Mouse (Mus musculus) stomach, embryonic 16.5 days (tissue): ENCODE data around the gene Klhl33. TPM values are rescaled to one million over a fixed set of nuclear protein-coding genes. Genes with fewer than 3 reads are reported as not detected.
"Not testable (repeated sequence)": the region's sequence is repeated elsewhere in the genome, so short reads cannot be mapped to it uniquely, and the experiment has no call there.

Experiments
- ATAC-seq: fragments of 200-750 bp; cut with Nextera tagmentation; 2 replicates; pipeline ENCODE4 v1.8.0; 2017; ENCODE audit warnings: moderate number of reproducible peaks, moderate TSS enrichment; ENCODE audit not compliant: insufficient read depth, low FRiP score
- H3K27ac ChIP-seq: fragments of 300-500 bp; sonication (generic); 2 replicates; pipeline ENCODE4 v1.5.1; 2014; ENCODE audit warnings: low read length
- H3K27me3 ChIP-seq: fragments of 300-500 bp; sonication (generic); 2 replicates; pipeline ENCODE4 v1.6.1; 2014; ENCODE audit warnings: low read length, control low read depth, mixed read lengths; ENCODE audit not compliant: control insufficient read depth, insufficient read depth
- H3K36me3 ChIP-seq: fragments of 300-500 bp; sonication (generic); 2 replicates; pipeline ENCODE4 v1.6.1; 2014; ENCODE audit warnings: low read length; ENCODE audit not compliant: control insufficient read depth, insufficient read depth
- H3K4me1 ChIP-seq: fragments of 300-500 bp; sonication (generic); 2 replicates; pipeline ENCODE4 v1.6.1; 2014; ENCODE audit warnings: low read length, control low read depth, mixed read lengths; ENCODE audit not compliant: control insufficient read depth, insufficient read depth
- H3K4me2 ChIP-seq: fragments of 300-500 bp; sonication (generic); 2 replicates; pipeline ENCODE4 v1.6.1; 2014; ENCODE audit warnings: low read depth, low read length, mixed read lengths
- H3K4me3 ChIP-seq: fragments of 300-500 bp; sonication (generic); replicated peaks from 2 replicates; pipeline ENCODE4 v1.5.1; 2014; ENCODE audit warnings: mild to moderate bottlenecking, low read length
- H3K9ac ChIP-seq: fragments of 300-500 bp; sonication (generic); 2 replicates; pipeline ENCODE4 v1.6.1; 2014; ENCODE audit warnings: low read length
- H3K9me3 ChIP-seq: fragments of 300-500 bp; sonication (generic); replicated peaks from 2 replicates; pipeline ENCODE4 v1.6.1; 2016; ENCODE audit warnings: low read length, control low read depth; ENCODE audit not compliant: control insufficient read depth
- WGBS: fragments of 180-500 bp; shearing (Covaris S2); extraction: QIAGEN DNeasy Blood & Tissue Kit; methylation state at CpG from one replicate; pipeline ENCODE4 v1.1.7; 2014; 5-methylcytosine and 5-hydroxymethylcytosine counted together
- polyA plus RNA-seq: library from polyadenylated mRNA; unstranded; fragments of >200 nt; fragmentation: Nextera tagmentation; extraction: Ambion mirVana; gene quantifications from 2 replicates; pipeline ENCODE4 v1.2.1, GENCODE M21; 2015

Gene Klhl33
- polyA plus RNA-seq, 1 experiment from 2014 or later: 0.49 TPM

DNA sequence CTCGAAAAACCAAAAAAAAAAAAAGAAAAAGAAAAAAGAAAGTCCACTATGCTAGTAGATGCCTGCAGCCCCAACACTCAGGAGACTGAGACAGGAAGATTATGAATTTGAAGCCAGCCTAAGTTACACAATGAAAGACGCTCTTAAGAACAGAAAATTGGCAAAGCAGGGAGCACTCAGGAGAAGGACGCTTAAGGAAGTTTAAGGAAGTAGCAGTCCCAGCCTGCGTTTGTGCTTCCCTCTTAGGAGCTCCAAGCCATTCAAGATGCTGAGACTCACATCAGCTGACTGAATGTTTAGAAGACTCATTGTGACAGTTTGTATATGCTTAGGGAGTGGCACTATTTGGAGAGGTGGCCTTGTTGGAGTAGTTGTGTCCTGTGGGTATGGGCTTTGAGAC, 10.8 kb upstream of the Klhl33 start:
- H3K27me3 ChIP-seq: no peaks in the 10 kb centered on the region
- ATAC-seq: no peak
- no peak overlapping the region for H3K9ac ChIP-seq
- H3K4me3 ChIP-seq: no peak overlapping the region
- no peak overlapping the region for H3K4me2 ChIP-seq
- H3K4me1 ChIP-seq: no peaks in the 10 kb centered on the region
- H3K9me3 ChIP-seq: no peaks in the 10 kb centered on the region
- no peak overlapping the region for H3K27ac ChIP-seq
- peaks cover 10% of the 10 kb centered on the region; the same call in 1 of the 2 replicates for H3K36me3 ChIP-seq
- 73% methylated on average over 4 of the region's 4 CpGs for WGBS

DNA sequence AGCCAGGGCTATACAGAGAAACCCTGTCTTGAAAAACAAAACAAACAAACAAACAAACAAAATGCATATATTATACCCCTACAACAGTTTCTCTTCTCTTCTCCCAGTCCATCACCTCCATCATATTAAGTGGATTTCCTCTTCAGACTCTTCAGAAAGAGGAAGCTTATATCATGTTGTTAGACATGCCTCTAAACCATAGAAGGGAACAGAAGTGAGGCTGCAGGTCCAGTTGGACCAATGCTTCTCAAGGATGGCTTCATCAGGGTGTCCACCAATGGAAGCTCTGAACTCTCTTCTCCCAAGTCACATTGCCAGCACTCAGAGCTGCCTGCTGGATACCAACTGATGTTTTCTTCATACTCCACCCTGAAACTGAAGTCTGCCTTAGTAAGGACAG, 8.0 kb upstream of the Klhl33 start:
- not testable (repeated sequence) for H3K4me1 ChIP-seq, ATAC-seq, H3K27me3 ChIP-seq, H3K36me3 ChIP-seq, H3K4me2 ChIP-seq, H3K9ac ChIP-seq, H3K27ac ChIP-seq, H3K4me3 ChIP-seq, H3K9me3 ChIP-seq

DNA sequence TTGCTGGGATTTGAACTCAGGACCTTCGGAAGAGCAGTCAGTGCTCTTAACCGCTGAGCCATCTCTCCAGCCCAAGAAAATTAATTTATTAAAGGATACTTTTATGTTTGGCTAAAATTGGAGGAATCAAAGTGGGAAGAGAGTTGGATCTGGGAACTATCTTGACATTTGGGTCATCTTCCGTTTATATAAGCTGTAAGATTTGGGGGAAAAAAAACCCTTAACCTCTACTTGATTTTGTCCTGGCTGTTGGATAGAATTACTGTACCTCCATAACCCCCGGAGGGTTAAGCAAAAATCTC, 7.5 kb upstream of the Klhl33 start:
- Histone ChIP-seq H3K9ac (no peak overlapping the region), H3K27ac (no peak overlapping the region), H3K9me3 (no peaks in the 10 kb centered on the region), H3K4me1 (no peaks in the 10 kb centered on the region), H3K36me3 (no peaks in the 10 kb centered on the region), H3K27me3 (no peaks in the 10 kb centered on the region), H3K4me3 (no peak overlapping the region), H3K4me2 (no peak overlapping the region)
- 89% methylated on average over 4 of the region's 4 CpGs for WGBS
- no peak for ATAC-seq

DNA sequence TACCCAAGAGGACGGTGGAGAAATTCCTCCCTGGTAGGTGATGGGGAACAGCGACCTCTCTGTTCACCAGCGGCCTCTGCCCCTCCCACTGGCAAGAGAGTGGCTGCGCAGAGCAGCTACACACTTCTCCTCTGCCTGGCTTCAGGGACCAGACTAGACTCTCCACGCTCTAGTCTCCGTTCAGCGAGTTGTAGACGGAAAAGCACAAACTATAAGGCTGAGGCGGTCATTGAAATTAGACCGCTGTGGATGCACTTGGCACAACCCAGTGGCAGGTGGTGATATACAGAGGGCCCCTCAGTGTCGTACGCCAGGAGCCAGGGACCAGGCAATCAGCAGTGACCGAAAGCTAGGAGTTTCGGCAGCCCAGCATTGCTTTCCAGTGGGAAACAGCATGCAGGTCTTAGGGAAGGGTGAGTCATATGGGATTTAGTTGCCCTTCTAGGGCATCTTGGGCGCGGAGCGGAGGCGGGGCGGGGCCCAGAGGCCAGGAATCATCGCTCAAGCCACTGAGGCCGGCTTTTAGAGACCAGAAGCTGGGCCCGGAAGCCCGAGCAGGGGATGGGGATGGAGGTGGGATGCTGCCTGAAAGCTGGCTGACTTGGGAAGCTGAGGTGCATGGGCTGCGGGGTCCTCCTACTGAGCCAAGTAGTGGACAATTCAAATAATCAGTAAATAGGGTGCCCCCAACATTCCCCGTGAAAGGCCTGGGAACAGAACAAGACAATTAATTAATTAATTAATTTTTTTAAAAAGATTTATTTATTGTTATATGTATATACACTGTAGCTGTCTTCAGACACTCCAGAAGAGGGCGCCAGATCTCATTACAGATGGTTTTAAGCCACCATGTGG, 6.9 kb upstream of the Klhl33 start:
- Histone ChIP-seq H3K27ac (no peak overlapping the region), H3K9me3 (no peaks in the 10 kb centered on the region), H3K36me3 (no peaks in the 10 kb centered on the region), H3K4me1 (no peaks in the 10 kb centered on the region), H3K4me3 (peak overlapping the region; percentile 44), H3K27me3 (no peaks in the 10 kb centered on the region), H3K9ac (peak overlapping the region; percentile 61), H3K4me2 (peak overlapping the region; percentile 68)
- 6% methylated on average over 26 of the region's 26 CpGs for WGBS
- peak; percentile 83; the same call in 1 of the 2 replicates for ATAC-seq

GRCm38 (mm10) chr14:50897992-50898391, 685 bp upstream of the Klhl33 start:
- H3K27ac ChIP-seq, ATAC-seq, H3K36me3 ChIP-seq, H3K4me1 ChIP-seq, H3K4me3 ChIP-seq, H3K27me3 ChIP-seq, H3K4me2 ChIP-seq, H3K9ac ChIP-seq, H3K9me3 ChIP-seq: not testable (repeated sequence)
- WGBS: 87% methylated on average over 2 of the region's 2 CpGs

- ATAC-seq: 0 out of 2 replicates have a peak, but pooled peaks have one; percentile 20
- Histone ChIP-seq H3K27ac (no peak overlapping the region), H3K27me3 (0 out of 2 replicates have a peak, but pooled peaks cover 5% of the 10 kb centered on the region), H3K9me3 (no peaks in the 10 kb centered on the region), H3K36me3 (no peaks in the 10 kb centered on the region), H3K4me1 (peaks cover 7% of the 10 kb centered on the region; the same call in 1 of the 2 replicates), H3K4me3 (peak overlapping the region; percentile 49), H3K9ac (peak overlapping the region; percentile 67), H3K4me2 (peak overlapping the region; percentile 80)
- WGBS: 20% methylated on average over 23 of the region's 23 CpGs
Measured at GRCm38 (mm10) chr14:50896747-50897373, 447 bp downstream of the Klhl33 start.

GRCm38 (mm10) chr14:50895985-50896746, 1.1 kb downstream of the Klhl33 start:
- Histone ChIP-seq H3K4me3 (peak overlapping the region; percentile 49), H3K27ac (no peak overlapping the region), H3K4me2 (peak overlapping the region; percentile 80), H3K9me3 (no peaks in the 10 kb centered on the region), H3K9ac (peak overlapping the region; percentile 67), H3K27me3 (0 out of 2 replicates have a peak, but pooled peaks cover 5% of the 10 kb centered on the region), H3K4me1 (peaks cover 7% of the 10 kb centered on the region; the same call in 1 of the 2 replicates), H3K36me3 (no peaks in the 10 kb centered on the region)
- WGBS: 10% methylated on average over 19 of the region's 19 CpGs
- peak; percentile 31 for ATAC-seq

DNA sequence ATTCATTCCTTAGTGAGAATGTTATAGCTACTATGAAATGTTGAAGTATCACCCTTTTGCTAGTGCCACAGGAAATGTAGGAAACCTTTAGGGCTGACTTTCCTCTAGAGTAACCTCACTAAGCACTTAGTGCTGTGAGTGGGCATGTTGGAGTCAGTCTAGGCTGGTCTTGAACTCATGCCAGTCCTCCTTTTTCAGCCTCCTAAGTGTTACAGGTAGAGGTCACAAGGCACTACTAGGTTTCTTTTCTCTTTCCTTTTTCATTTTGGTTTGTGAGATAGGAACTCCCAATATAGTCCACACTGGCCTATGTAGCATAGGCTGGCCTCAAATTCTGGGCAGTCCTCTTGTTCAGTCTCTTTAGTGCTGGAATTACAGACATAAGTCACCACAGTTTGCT, 1.9 kb downstream of the Klhl33 start:
- Histone ChIP-seq H3K27ac (no peak overlapping the region), H3K4me3 (no peak overlapping the region), H3K27me3 (0 out of 2 replicates have a peak, but pooled peaks cover 5% of the 10 kb centered on the region), H3K9ac (no peak overlapping the region), H3K4me2 (no peak overlapping the region), H3K36me3 (no peaks in the 10 kb centered on the region), H3K4me1 (peaks cover 7% of the 10 kb centered on the region; the same call in 1 of the 2 replicates), H3K9me3 (no peaks in the 10 kb centered on the region)
- no peak for ATAC-seq
